Mouse (Mus musculus): ENCODE measurements at regions not wholly inside any gene's neighbourhood (a gene's known extent, or its start where the extent isn't known, plus 50 kb on each side); places are given as distances from the start of the nearest gene placed in this dataset.

GRCm38 (mm10) chr3:83552516-83553139 lies 213.5 kb upstream of the Sfrp2 start:
- DNase-seq (ENCODE audit: low spot score in 2 of 2) = no peak

GRCm38 (mm10) chr3:83553858-83554257 lies 212.3 kb upstream of the Sfrp2 start:
- no peak for DNase-seq (ENCODE audit: low spot score in 2 of 2)

GRCm38 (mm10) chr3:83556788-83557515 lies 209.2 kb upstream of the Sfrp2 start:
- no peak for DNase-seq (ENCODE audit: low spot score in 2 of 2)

- DNase-seq (ENCODE audit: low spot score in 2 of 2) = no peak
These were observed 204.1 kb upstream of the Sfrp2 start for GRCm38 (mm10) chr3:83562026-83562425.

- no peak for DNase-seq (ENCODE audit: low spot score in 2 of 2)
These were observed 190.6 kb upstream of the Sfrp2 start for GRCm38 (mm10) chr3:83575526-83575925.

- peak in 1 of 2 experiments; percentile 12 for DNase-seq (ENCODE audit: low spot score in 2 of 2)
These were observed 190.0 kb upstream of the Sfrp2 start for GRCm38 (mm10) chr3:83576155-83576554.

GRCm38 (mm10) chr3:83580766-83581165 lies 185.4 kb upstream of the Sfrp2 start:
- no peak for DNase-seq (ENCODE audit: low spot score in 2 of 2)

GRCm38 (mm10) chr3:83582256-83582655 lies 183.9 kb upstream of the Sfrp2 start:
- no peak for DNase-seq (ENCODE audit: low spot score in 2 of 2)

- DNase-seq (ENCODE audit: low spot score in 2 of 2) = no peak
These were observed 182.9 kb upstream of the Sfrp2 start for GRCm38 (mm10) chr3:83583071-83583672.

GRCm38 (mm10) chr3:83586086-83586485 lies 180.0 kb upstream of the Sfrp2 start:
- DNase-seq (ENCODE audit: low spot score in 2 of 2) = no peak

GRCm38 (mm10) chr3:83586551-83586950 lies 179.6 kb upstream of the Sfrp2 start:
- DNase-seq (ENCODE audit: low spot score in 2 of 2) = no peak

GRCm38 (mm10) chr3:83589127-83589526 lies 177.0 kb upstream of the Sfrp2 start:
- DNase-seq (ENCODE audit: low spot score in 2 of 2) = no peak

GRCm38 (mm10) chr3:83591206-83591605 lies 174.9 kb upstream of the Sfrp2 start:
- no peak for DNase-seq (ENCODE audit: low spot score in 2 of 2)

- DNase-seq (ENCODE audit: low spot score in 2 of 2) = no peak
These were observed 172.8 kb upstream of the Sfrp2 start for GRCm38 (mm10) chr3:83593321-83593720.

GRCm38 (mm10) chr3:83601506-83601905 lies 164.6 kb upstream of the Sfrp2 start:
- no peak for DNase-seq (ENCODE audit: low spot score in 2 of 2)

GRCm38 (mm10) chr3:83609095-83609770 lies 156.9 kb upstream of the Sfrp2 start:
- DNase-seq (ENCODE audit: low spot score in 2 of 2) = no peak

GRCm38 (mm10) chr3:83620435-83620834 lies 145.7 kb upstream of the Sfrp2 start:
- DNase-seq (ENCODE audit: low spot score in 2 of 2) = peak in 1 of 2 experiments; percentile 5

- no peak for DNase-seq (ENCODE audit: low spot score in 2 of 2)
These were observed 133.1 kb upstream of the Sfrp2 start for GRCm38 (mm10) chr3:83633032-83633431.

GRCm38 (mm10) chr3:83640433-83640832 lies 125.7 kb upstream of the Sfrp2 start:
- no peak for DNase-seq (ENCODE audit: low spot score in 2 of 2)

GRCm38 (mm10) chr3:83663716-83664115 lies 102.4 kb upstream of the Sfrp2 start:
- no peak for DNase-seq (ENCODE audit: low spot score in 2 of 2)

GRCm38 (mm10) chr3:83676147-83676546 lies 90.0 kb upstream of the Sfrp2 start:
- no peak for DNase-seq (ENCODE audit: low spot score in 2 of 2)

- DNase-seq (ENCODE audit: low spot score in 2 of 2) = no peak
These were observed 79.5 kb upstream of the Sfrp2 start for GRCm38 (mm10) chr3:83686611-83687010.
